Mouse (Mus musculus) forebrain, postnatal 0 days (tissue): Measurements from ENCODE around the gene Hist1h1e. TPM values are rescaled to one million over a fixed set of nuclear protein-coding genes. Genes with fewer than 3 reads are reported as not detected.
"Not testable (repeated sequence)": the region's sequence is repeated elsewhere in the genome, so short reads cannot be mapped to it uniquely, and the experiment has no call there.

Experiments used
- ATAC-seq: fragments of 200-750 bp; cut with Nextera tagmentation; 2 replicates; pipeline ENCODE4 v1.8.0; 2017; ENCODE audit warnings: mild to moderate bottlenecking, moderate library complexity
- DNase-seq: peaks from one replicate; pipeline ENCODE4 v3.0.0-alpha.2; 2015
- H3K27ac ChIP-seq: fragments of 300-500 bp; sonication (generic); 2 replicates; pipeline ENCODE4 v1.5.1; 2014; ENCODE audit warnings: low read depth, mild to moderate bottlenecking, antibody characterized with exemption, low read length, moderate library complexity, mixed read lengths
- H3K27me3 ChIP-seq: fragments of 300-500 bp; sonication (generic); 2 replicates; pipeline ENCODE4 v1.6.1; 2014; ENCODE audit warnings: mild to moderate bottlenecking, low read length, mixed read lengths; ENCODE audit not compliant: insufficient read depth
- H3K36me3 ChIP-seq: fragments of 300-500 bp; sonication (generic); 2 replicates; pipeline ENCODE4 v1.6.1; 2014; ENCODE audit warnings: mild to moderate bottlenecking, moderate library complexity; ENCODE audit not compliant: insufficient read depth
- H3K4me1 ChIP-seq: fragments of 300-500 bp; sonication (generic); 2 replicates; pipeline ENCODE4 v1.6.1; 2014; ENCODE audit warnings: antibody characterized with exemption; ENCODE audit not compliant: insufficient read depth
- H3K4me2 ChIP-seq: fragments of 300-500 bp; sonication (generic); 2 replicates; pipeline ENCODE4 v1.6.1; 2014; ENCODE audit warnings: low read depth, mild to moderate bottlenecking, moderate library complexity
- H3K4me3 ChIP-seq: fragments of 300-500 bp; sonication (generic); 2 replicates; pipeline ENCODE4 v1.5.1; 2014; ENCODE audit warnings: low read depth, low read length, mixed read lengths
- H3K9ac ChIP-seq: fragments of 300-500 bp; sonication (generic); 2 replicates; pipeline ENCODE4 v1.6.1; 2014; ENCODE audit warnings: mild to moderate bottlenecking
- H3K9me3 ChIP-seq: fragments of 300-500 bp; sonication (generic); 2 replicates; pipeline ENCODE4 v1.6.1; 2016; ENCODE audit warnings: low read length
- CTCF ChIP-seq: sonication (generic); IDR thresholded peaks from 2 replicates; pipeline ENCODE4 v1.5.1; 2016; ENCODE audit warnings: antibody characterized with exemption, control low read depth, low read depth
- WGBS: fragments of 180-500 bp; shearing (Covaris S2); extraction: QIAGEN DNeasy Blood & Tissue Kit; methylation state at CpG from one replicate; pipeline ENCODE4 v1.1.7; 2014; 5-methylcytosine and 5-hydroxymethylcytosine counted together
- polyA plus RNA-seq: library from polyadenylated mRNA; unstranded; fragments of >200 nt; fragmentation: Nextera tagmentation; extraction: Ambion mirVana; gene quantifications from 2 replicates; pipeline ENCODE4 v1.2.1, GENCODE M21; 2015
- total RNA-seq: library from RNA; depleted of rRNA; stranded (reverse); fragments of >200 nt; gene quantifications from 2 replicates; pipeline ENCODE4 v1.2.3, GENCODE M21; 2014; rRNA removed

Gene Hist1h1e
- total RNA-seq, result 204 and 218 TPM in 2 replicates
- 11.1 and 16.3 TPM in 2 replicates for polyA plus RNA-seq

GRCm38 (mm10) chr13:23622175-23622671 lies at the start of gene Hist1h1e:
Gene Hist1h1e (minus strand): TSS chr13:23622558.
- peak within 1 kb of the TSS; percentile 83 for H3K4me2 ChIP-seq
- WGBS, result under 1% methylated on average over 52 of the region's 53 CpGs
- peak within 1 kb of the TSS; percentile 93 for H3K27ac ChIP-seq
- H3K36me3 ChIP-seq, H3K9me3 ChIP-seq, H3K27me3 ChIP-seq, H3K4me1 ChIP-seq: not testable (repeated sequence)
- peak within 1 kb of the TSS; percentile 47 for H3K4me3 ChIP-seq
- H3K9ac ChIP-seq, result peak within 1 kb of the TSS; percentile 73
- DNase-seq, result peak; percentile 91
- peak; percentile 84 for ATAC-seq

DNA sequence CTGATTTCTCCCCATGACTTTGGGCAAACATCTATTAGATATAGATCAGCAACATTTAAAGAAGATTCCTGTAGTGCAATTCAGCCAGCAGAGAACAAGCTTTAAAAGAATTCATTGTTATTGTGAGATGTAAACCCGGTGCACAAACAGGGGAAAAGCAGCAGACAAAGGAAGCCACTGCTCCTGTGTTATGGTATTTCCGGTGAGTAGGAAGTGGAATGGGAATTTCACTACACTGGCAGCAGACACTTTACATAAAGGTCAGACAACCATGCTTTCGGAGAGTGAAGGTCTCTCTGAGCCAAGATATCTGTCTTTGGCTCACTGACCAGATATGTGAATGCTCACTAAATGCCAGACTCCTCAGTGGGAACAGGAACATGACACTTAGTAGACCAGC lies 40.2 kb upstream of the Hist1h1e start:
- H3K27ac ChIP-seq, result no peak overlapping the region
- 62% methylated on average over 3 of the region's 3 CpGs for WGBS
- no peak overlapping the region for H3K4me3 ChIP-seq
- ATAC-seq (no peak), DNase-seq (no peak)
- no peak overlapping the region for H3K9ac ChIP-seq
- no peaks in the 10 kb centered on the region for H3K27me3 ChIP-seq
- no peak overlapping the region for H3K4me2 ChIP-seq
- H3K36me3 ChIP-seq, result no peaks in the 10 kb centered on the region
- H3K9me3 ChIP-seq, result no peaks in the 10 kb centered on the region
- no peak for TF ChIP-seq CTCF
- no peaks in the 10 kb centered on the region for H3K4me1 ChIP-seq

- H3K4me3 ChIP-seq, result no peak overlapping the region
- H3K36me3 ChIP-seq, result no peaks in the 10 kb centered on the region
- TF ChIP-seq CTCF, result no peak
- H3K4me1 ChIP-seq, result no peaks in the 10 kb centered on the region
- no peak overlapping the region for H3K9ac ChIP-seq
- no peak overlapping the region for H3K4me2 ChIP-seq
- 58% methylated on average over 6 of the region's 6 CpGs for WGBS
- H3K9me3 ChIP-seq, result no peaks in the 10 kb centered on the region
- H3K27ac ChIP-seq, result no peak overlapping the region
- no peaks in the 10 kb centered on the region for H3K27me3 ChIP-seq
- DNase-seq (no peak), ATAC-seq (no peak)
Measured at GRCm38 (mm10) chr13:23659636-23660366, 37.4 kb upstream of the Hist1h1e start.

GRCm38 (mm10) chr13:23630653-23631052 lies 8.3 kb upstream of the Hist1h1e start:
- peak; percentile 61 for TF ChIP-seq CTCF
- peak; percentile 64; the same call in 1 of the 2 replicates for ATAC-seq

DNA sequence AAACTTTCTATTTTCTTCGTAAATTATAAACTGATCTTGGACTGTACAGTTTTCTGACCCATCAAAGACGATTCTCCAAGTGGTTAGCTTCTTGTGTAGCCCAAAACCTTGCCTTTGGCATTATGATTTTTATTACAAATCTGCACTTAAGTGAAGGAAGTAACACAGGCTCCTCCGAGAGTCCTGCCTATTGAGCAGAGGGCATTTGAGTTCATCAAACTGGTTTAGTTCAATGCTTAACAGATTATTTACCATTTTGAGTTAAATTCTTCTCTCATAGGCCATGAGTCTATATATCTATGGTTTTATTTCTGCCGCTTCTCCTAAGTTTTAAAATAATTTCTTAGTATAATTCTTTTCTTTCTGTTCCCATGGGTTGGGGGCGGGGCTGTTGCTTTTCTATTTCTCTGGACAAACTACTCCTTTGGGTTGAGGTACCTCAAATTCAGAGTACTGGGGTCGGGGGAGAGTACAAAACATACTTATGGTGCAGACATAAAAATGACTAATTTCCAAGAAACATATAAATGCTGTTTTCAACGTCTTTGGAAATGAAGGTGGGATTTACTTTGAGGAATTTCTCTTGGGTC lies 598 bp upstream of the Hist1h1e start:
- no peak for TF ChIP-seq CTCF
- ATAC-seq, result no peak
- WGBS, result 24% methylated on average over 7 of the region's 7 CpGs

More at GRCm38 (mm10) chr13:23630653-23631052, 8.3 kb upstream of the Hist1h1e start:
- DNase-seq, result no peak
- no peak overlapping the region for H3K4me2 ChIP-seq
- WGBS, result 27% methylated on average over 1 of the region's 1 CpGs
- no peaks in the 10 kb centered on the region for H3K9me3 ChIP-seq
- no peaks in the 10 kb centered on the region for H3K27me3 ChIP-seq
- H3K4me1 ChIP-seq, result no peaks in the 10 kb centered on the region
- H3K9ac ChIP-seq, result no peak overlapping the region
- H3K27ac ChIP-seq, result no peak overlapping the region
- H3K4me3 ChIP-seq, result no peak overlapping the region
- H3K36me3 ChIP-seq, result no peaks in the 10 kb centered on the region

DNA sequence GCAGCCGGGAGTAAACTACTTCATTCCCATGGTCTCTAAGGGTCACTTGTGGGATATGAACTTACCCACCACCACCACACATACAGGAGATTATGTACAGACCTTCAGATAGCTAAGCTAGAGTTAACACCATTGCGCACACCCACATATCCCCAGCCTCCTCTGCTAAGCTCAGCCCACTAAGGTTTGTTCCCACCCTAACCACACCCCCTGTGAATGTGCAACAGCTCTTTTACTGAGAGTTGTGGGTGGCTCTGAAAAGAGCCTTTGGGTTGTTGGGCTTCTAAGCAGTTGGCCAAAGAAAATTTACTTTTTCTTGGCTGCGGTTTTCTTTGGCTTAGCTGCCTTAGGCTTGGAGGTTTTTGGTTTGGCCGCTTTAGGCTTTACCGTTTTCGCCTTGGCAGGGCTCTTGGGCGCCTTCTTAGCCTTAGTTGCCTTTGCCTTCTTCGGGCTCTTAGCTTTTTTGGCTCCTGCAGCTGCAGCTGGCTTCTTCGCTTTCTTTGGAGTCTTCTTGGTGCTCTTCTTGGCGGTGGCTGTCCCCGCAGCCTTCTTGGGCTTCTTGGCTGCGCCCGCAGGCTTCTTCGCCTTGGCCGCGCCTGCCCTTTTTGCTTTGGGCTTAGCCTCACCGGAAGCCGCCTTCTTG lies 705 bp downstream of the Hist1h1e start:
- DNase-seq (peak; percentile 81), ATAC-seq (peak; percentile 88)
- Histone ChIP-seq H3K4me2 (peak overlapping the region; percentile 83), H3K4me1 (peaks cover 7% of the 10 kb centered on the region; the same call in 1 of the 2 replicates), H3K9me3 (no peaks in the 10 kb centered on the region), H3K27me3 (no peaks in the 10 kb centered on the region), H3K27ac (peak overlapping the region; percentile 93), H3K4me3 (peak overlapping the region; percentile 47), H3K9ac (peak overlapping the region; percentile 73), H3K36me3 (no peaks in the 10 kb centered on the region)
- WGBS, result under 1% methylated on average over 18 of the region's 18 CpGs
- TF ChIP-seq CTCF, result no peak

More for the DNA sequence above, 598 bp upstream of the Hist1h1e start:
- Histone ChIP-seq H3K27ac (peak overlapping the region; percentile 93), H3K36me3 (no peaks in the 10 kb centered on the region), H3K4me2 (peak overlapping the region; percentile 83), H3K9me3 (no peaks in the 10 kb centered on the region), H3K9ac (peak overlapping the region; percentile 73), H3K27me3 (no peaks in the 10 kb centered on the region), H3K4me3 (peak overlapping the region; percentile 47), H3K4me1 (peaks cover 7% of the 10 kb centered on the region; the same call in 1 of the 2 replicates)
- no peak for DNase-seq
